In the genomic region with DNA sequence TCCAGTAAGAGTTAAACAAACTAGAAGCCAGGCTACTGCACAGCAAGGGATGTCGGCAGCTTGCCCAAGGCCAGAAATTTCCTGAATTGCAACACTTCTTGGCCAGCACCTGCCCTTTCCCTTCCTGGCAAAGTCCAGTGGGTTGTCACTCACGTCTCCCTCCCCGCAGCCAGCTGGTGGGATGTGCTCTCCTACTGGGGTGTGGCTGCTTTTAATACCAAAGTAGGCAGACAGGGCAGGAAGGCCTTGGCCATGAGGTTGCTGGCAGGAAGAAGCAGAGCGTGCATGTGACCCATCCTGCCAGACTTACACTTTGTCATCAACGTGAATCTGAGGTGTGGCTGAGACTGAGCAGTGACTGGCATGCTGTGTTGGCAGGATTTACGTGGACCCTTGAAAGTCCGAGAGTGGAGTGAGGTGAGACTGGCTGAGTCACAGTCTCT, we compare ENCODE assay signal across 8 mouse cellular contexts. TPM values are rescaled to one million over a fixed set of nuclear protein-coding genes. Genes with fewer than 3 reads are reported as not detected.
DNase-seq lines count a peak whose midpoint lies in the region; ATAC-seq lines count a peak whose summit lies in the region.

No protein-coding gene starts in this region.

- H3K4me1 ChIP-seq in hindbrain, embryonic 14.5 days (replicated peaks; ENCODE audit: control insufficient read depth, insufficient read depth, low read length), result no peaks in the 10 kb centered on the region
- no peaks in the 10 kb centered on the region for H3K4me1 ChIP-seq in hindbrain, embryonic 12.5 days
- H3K4me1 ChIP-seq in limb, embryonic 15.5 days, result peaks cover 6% of the 10 kb centered on the region; the same call in 1 of the 2 replicates

- H3K27me3 ChIP-seq in hindbrain, embryonic 14.5 days (ENCODE audit: control insufficient read depth, insufficient read depth, low read length), result no peaks in the 10 kb centered on the region
- H3K27me3 ChIP-seq in hindbrain, embryonic 12.5 days, result no peaks in the 10 kb centered on the region
- H3K27me3 ChIP-seq in limb, embryonic 15.5 days, result no peaks in the 10 kb centered on the region

- no peak overlapping the region for H3K4me3 ChIP-seq in hindbrain, embryonic 14.5 days (replicated peaks; ENCODE audit: low read length)
- H3K4me3 ChIP-seq in hindbrain, embryonic 12.5 days, result no peak overlapping the region
- no peak overlapping the region for H3K4me3 ChIP-seq in limb, embryonic 15.5 days

- no peak overlapping the region for H3K9ac ChIP-seq in hindbrain, embryonic 14.5 days
- no peak overlapping the region for H3K9ac ChIP-seq in hindbrain, embryonic 12.5 days
- H3K9ac ChIP-seq in limb, embryonic 15.5 days, result no peak overlapping the region

- H3K9me3 ChIP-seq in hindbrain, embryonic 14.5 days (ENCODE audit: control insufficient read depth, low read length), result no peaks in the 10 kb centered on the region
- H3K9me3 ChIP-seq in hindbrain, embryonic 12.5 days (replicated peaks), result no peaks in the 10 kb centered on the region; the same call in 1 of the 2 replicates
- H3K9me3 ChIP-seq in limb, embryonic 15.5 days, result no peaks in the 10 kb centered on the region

- 72% methylated on average over 7 of the region's 7 CpGs for WGBS in hindbrain, embryonic 14.5 days
- 68% methylated on average over 7 of the region's 7 CpGs for WGBS in hindbrain, embryonic 12.5 days
- 34% methylated on average over 7 of the region's 7 CpGs for WGBS in limb, embryonic 15.5 days

- no peak; the same call in 1 of the 2 replicates for ATAC-seq in hindbrain, embryonic 14.5 days (ENCODE audit: low FRiP score)
- no peak for ATAC-seq in hindbrain, embryonic 12.5 days (ENCODE audit: low FRiP score)
- peak; percentile 81 for ATAC-seq in limb, embryonic 15.5 days (ENCODE audit: insufficient number of reproducible peaks, low FRiP score, low TSS enrichment, low read depth)

- intact Hi-C loops in heart, postnatal 25 days (cut with DNase I), result loop anchor here (2.0 to 5.0 kb wide), 2 partner anchors 15 to 74 kb away; partner anchors contain the start of gene Pm20d2

- H3K27ac ChIP-seq in hindbrain, embryonic 14.5 days, result no peak overlapping the region
- no peak overlapping the region for H3K27ac ChIP-seq in hindbrain, embryonic 12.5 days
- peak overlapping the region; percentile 65 for H3K27ac ChIP-seq in limb, embryonic 15.5 days

- no peak overlapping the region for H3K4me2 ChIP-seq in hindbrain, embryonic 14.5 days (replicated peaks)
- H3K4me2 ChIP-seq in hindbrain, embryonic 12.5 days (replicated peaks), result no peak overlapping the region
- H3K4me2 ChIP-seq in limb, embryonic 15.5 days, result peak overlapping the region; percentile 1; the same call in 1 of the 2 replicates

- no peaks in the 10 kb centered on the region for H3K36me3 ChIP-seq in hindbrain, embryonic 14.5 days (replicated peaks; ENCODE audit: control insufficient read depth, insufficient read depth)
- no peaks in the 10 kb centered on the region for H3K36me3 ChIP-seq in hindbrain, embryonic 12.5 days
- no peaks in the 10 kb centered on the region for H3K36me3 ChIP-seq in limb, embryonic 15.5 days

- DNase-seq in hindbrain, embryonic 14.5 days (ENCODE audit: low spot score), result peak; percentile 42
- DNase-seq in adrenal gland, adult 2 months, result peak; percentile 98
- peak; percentile 99 for DNase-seq in fibroblast of lung, adult 2 months (ENCODE audit: low read depth)
- DNase-seq in heart, postnatal 25 days (ENCODE audit: low spot score), result peak; percentile 90
- DNase-seq in natural killer cell, adult 2 months (ENCODE audit: low spot score in 2 of 2), result peak; percentile 40 to 52
- DNase-seq in embryo, embryonic 10 days (ENCODE audit: low spot score), result no peak

RNA-seq across cellular contexts. Expression of gene Pnrc1, which starts 28.6 kb away (rescaled TPM):
- 61.4 and 66.3 TPM in 2 replicates for polyA plus RNA-seq in hindbrain, embryonic 14.5 days (2014; fragmentation: Nextera tagmentation; extraction: Ambion mirVana)
- polyA plus RNA-seq in hindbrain, embryonic 12.5 days (2016; fragmentation: Nextera tagmentation; extraction: Ambion mirVana), result 118 and 124 TPM in 2 replicates
- total RNA-seq in adrenal gland, adult 2 months (2021), result 100 to 1,000 TPM; 165 to 239 TPM
- 205 and 321 TPM in 2 replicates for polyA plus RNA-seq in adrenal gland, adult 2 months (2012; rRNA removed)
- total RNA-seq in heart, postnatal 25 days (2021), result 100 to 1,000 TPM; 126 to 127 TPM
- polyA plus RNA-seq in limb, embryonic 15.5 days (2015; fragmentation: Nextera tagmentation; extraction: Ambion mirVana), result 83.8 and 98.1 TPM in 2 replicates

RNA-seq across cellular contexts. Expression of gene Rngtt, which starts 48.8 kb away (rescaled TPM):
- polyA plus RNA-seq in hindbrain, embryonic 14.5 days (2014; fragmentation: Nextera tagmentation; extraction: Ambion mirVana), result 26.5 and 26.7 TPM in 2 replicates
- 31.3 and 34.6 TPM in 2 replicates for polyA plus RNA-seq in hindbrain, embryonic 12.5 days (2016; fragmentation: Nextera tagmentation; extraction: Ambion mirVana)
- 10 to 100 TPM; 33.4 to 37.4 TPM for total RNA-seq in adrenal gland, adult 2 months (2021)
- 2.3 and 2.5 TPM in 2 replicates for polyA plus RNA-seq in adrenal gland, adult 2 months (2012; rRNA removed)
- total RNA-seq in heart, postnatal 25 days (2021), result 10 to 100 TPM; 10.4 to 10.6 TPM
- polyA plus RNA-seq in limb, embryonic 15.5 days (2015; fragmentation: Nextera tagmentation; extraction: Ambion mirVana), result 21.2 and 21.6 TPM in 2 replicates

RNA-seq across cellular contexts. Expression of gene Srsf12, which starts 52.5 kb away (rescaled TPM):
- 68.5 and 80.0 TPM in 2 replicates for polyA plus RNA-seq in hindbrain, embryonic 14.5 days (2014; fragmentation: Nextera tagmentation; extraction: Ambion mirVana)
- 23.3 and 25.1 TPM in 2 replicates for polyA plus RNA-seq in hindbrain, embryonic 12.5 days (2016; fragmentation: Nextera tagmentation; extraction: Ambion mirVana)
- total RNA-seq in adrenal gland, adult 2 months (2021), result under 1 TPM; 0.55 to 0.98 TPM
- 0.22 and 0.85 TPM in 2 replicates for polyA plus RNA-seq in adrenal gland, adult 2 months (2012; rRNA removed)
- total RNA-seq in heart, postnatal 25 days (2021), result not detected
- 13.8 and 15.4 TPM in 2 replicates for polyA plus RNA-seq in limb, embryonic 15.5 days (2015; fragmentation: Nextera tagmentation; extraction: Ambion mirVana)
